Comparison of ENCODE assay signal across 19 mouse cellular contexts in genomic region chr10:59056294-59056693, GRCm38 (mm10).
DNase-seq lines count a peak whose midpoint lies in the region; ATAC-seq and TF ChIP-seq lines count a peak whose summit lies in the region.
"Had no signal": no experiment of that assay in that cellular context is flagged by ENCODE, and none has a peak within 500 bp of the region (broad histone marks: within the 10 kb centered on the region; RNA-seq: fewer than 3 reads in every experiment).

No protein-coding gene starts in this region.

- no peak overlapping the region for H3K9ac ChIP-seq in forebrain, postnatal 0 days
- no peak overlapping the region for H3K9ac ChIP-seq in forebrain, embryonic 16.5 days (replicated peaks; ENCODE audit: low read depth, low read length)
- H3K9ac ChIP-seq in hindbrain, embryonic 14.5 days: no peak overlapping the region
- H3K9ac ChIP-seq in hindbrain, embryonic 16.5 days (ENCODE audit: low read depth, low read length): no peak overlapping the region
- H3K9ac ChIP-seq in midbrain, embryonic 16.5 days (ENCODE audit: low read depth, low read length): no peak overlapping the region
- no peak overlapping the region for H3K9ac ChIP-seq in midbrain, postnatal 0 days (replicated peaks; ENCODE audit: low read length, poor library complexity, severe bottlenecking)
- H3K9ac ChIP-seq: embryonic facial prominence, embryonic 15.5 days; heart, embryonic 15.5 days; hindbrain, embryonic 15.5 days had no signal

- H3K27me3 ChIP-seq in forebrain, postnatal 0 days (ENCODE audit: insufficient read depth, low read length): no peaks in the 10 kb centered on the region
- no peaks in the 10 kb centered on the region for H3K27me3 ChIP-seq in forebrain, embryonic 16.5 days (replicated peaks; ENCODE audit: control insufficient read depth, insufficient read depth, low read length)
- H3K27me3 ChIP-seq in hindbrain, embryonic 14.5 days (ENCODE audit: control insufficient read depth, insufficient read depth, low read length): no peaks in the 10 kb centered on the region
- no peaks in the 10 kb centered on the region for H3K27me3 ChIP-seq in hindbrain, embryonic 16.5 days (replicated peaks; ENCODE audit: control insufficient read depth, insufficient read depth, low read length)
- H3K27me3 ChIP-seq in midbrain, embryonic 16.5 days (ENCODE audit: control insufficient read depth, insufficient read depth, low read depth, low read length): no peaks in the 10 kb centered on the region
- no peaks in the 10 kb centered on the region for H3K27me3 ChIP-seq in midbrain, postnatal 0 days (ENCODE audit: insufficient read depth, low read length)
- H3K27me3 ChIP-seq: embryonic facial prominence, embryonic 15.5 days; heart, embryonic 15.5 days; hindbrain, embryonic 15.5 days had no signal

- WGBS in forebrain, postnatal 0 days: 53% methylated on average over 6 of the region's 6 CpGs
- 54% methylated on average over 6 of the region's 6 CpGs for WGBS in forebrain, embryonic 16.5 days
- WGBS in hindbrain, embryonic 14.5 days: 32% methylated on average over 6 of the region's 6 CpGs
- WGBS in hindbrain, embryonic 16.5 days: 34% methylated on average over 6 of the region's 6 CpGs
- WGBS in midbrain, embryonic 16.5 days: 36% methylated on average over 6 of the region's 6 CpGs
- 38% methylated on average over 6 of the region's 6 CpGs for WGBS in midbrain, postnatal 0 days

- H3K27ac ChIP-seq in forebrain, postnatal 0 days (ENCODE audit: low read depth, low read length): no peak overlapping the region
- no peak overlapping the region for H3K27ac ChIP-seq in forebrain, embryonic 16.5 days (ENCODE audit: low read length)
- H3K27ac ChIP-seq in hindbrain, embryonic 14.5 days: peak overlapping the region; percentile 50; the same call in 1 of the 2 replicates
- H3K27ac ChIP-seq in hindbrain, embryonic 16.5 days (ENCODE audit: low read depth, low read length): no peak overlapping the region
- no peak overlapping the region for H3K27ac ChIP-seq in midbrain, embryonic 16.5 days (ENCODE audit: low read length)
- H3K27ac ChIP-seq in midbrain, postnatal 0 days (ENCODE audit: low read depth, low read length): no peak overlapping the region
- H3K27ac ChIP-seq: embryonic facial prominence, embryonic 15.5 days; gastrocnemius, adult 2 months; heart, embryonic 15.5 days; hindbrain, embryonic 15.5 days had no signal

- no peaks in the 10 kb centered on the region for H3K4me1 ChIP-seq in forebrain, postnatal 0 days (ENCODE audit: insufficient read depth)
- H3K4me1 ChIP-seq in forebrain, embryonic 16.5 days (replicated peaks; ENCODE audit: control insufficient read depth, insufficient read depth, low read length): peaks cover 4% of the 10 kb centered on the region; the same call in 1 of the 2 replicates
- no peaks in the 10 kb centered on the region for H3K4me1 ChIP-seq in hindbrain, embryonic 14.5 days (replicated peaks; ENCODE audit: control insufficient read depth, insufficient read depth, low read length)
- no peaks in the 10 kb centered on the region for H3K4me1 ChIP-seq in hindbrain, embryonic 16.5 days (ENCODE audit: control insufficient read depth, insufficient read depth, low read depth, low read length)
- H3K4me1 ChIP-seq in midbrain, embryonic 16.5 days (ENCODE audit: control insufficient read depth, insufficient read depth, low read length): peaks cover 5% of the 10 kb centered on the region; the same call in 1 of the 2 replicates
- H3K4me1 ChIP-seq in midbrain, postnatal 0 days (ENCODE audit: insufficient read depth, low read length): no peaks in the 10 kb centered on the region
- H3K4me1 ChIP-seq: embryonic facial prominence, embryonic 15.5 days; heart, embryonic 15.5 days; hindbrain, embryonic 15.5 days had no signal

- no peaks in the 10 kb centered on the region for H3K36me3 ChIP-seq in forebrain, postnatal 0 days (ENCODE audit: insufficient read depth)
- H3K36me3 ChIP-seq in forebrain, embryonic 16.5 days (ENCODE audit: control insufficient read depth, insufficient read depth): no peaks in the 10 kb centered on the region
- H3K36me3 ChIP-seq in hindbrain, embryonic 14.5 days (replicated peaks; ENCODE audit: control insufficient read depth, insufficient read depth): no peaks in the 10 kb centered on the region
- H3K36me3 ChIP-seq in hindbrain, embryonic 16.5 days (ENCODE audit: control insufficient read depth, insufficient read depth, low read length): no peaks in the 10 kb centered on the region
- no peaks in the 10 kb centered on the region for H3K36me3 ChIP-seq in midbrain, embryonic 16.5 days (ENCODE audit: control insufficient read depth, insufficient read depth, low read length)
- no peaks in the 10 kb centered on the region for H3K36me3 ChIP-seq in midbrain, postnatal 0 days (ENCODE audit: insufficient read depth, low read length)
- H3K36me3 ChIP-seq: embryonic facial prominence, embryonic 15.5 days; heart, embryonic 15.5 days; hindbrain, embryonic 15.5 days had no signal

- DNase-seq in forebrain, postnatal 0 days: no peak
- DNase-seq in hindbrain, embryonic 14.5 days (ENCODE audit: low spot score): no peak
- DNase-seq in midbrain, postnatal 0 days (ENCODE audit: low spot score): no peak
- no peak for DNase-seq in thymus, postnatal 25 days
- DNase-seq: adrenal gland, postnatal 10 days; cerebellum, adult 11 months; cerebellum, adult 8-10 months; cerebellum, postnatal 14 days; embryo, embryonic 11 days; gastrocnemius, adult 2 months; gastrocnemius, postnatal 25 days had no signal

- peak; percentile 36; the same call in 1 of the 2 replicates for ATAC-seq in forebrain, postnatal 0 days
- ATAC-seq in forebrain, embryonic 16.5 days: no peak
- no peak for ATAC-seq in hindbrain, embryonic 14.5 days (ENCODE audit: low FRiP score)
- ATAC-seq in hindbrain, embryonic 16.5 days: no peak
- ATAC-seq in midbrain, embryonic 16.5 days: peak; percentile 48; the same call in 1 of the 2 replicates
- ATAC-seq in midbrain, postnatal 0 days (ENCODE audit: low FRiP score): no peak

- TF ChIP-seq CTCF in forebrain, postnatal 0 days (IDR thresholded peaks at IDR 0.05; ENCODE audit: low read depth): no peak
- no peak for TF ChIP-seq CTCF in midbrain, postnatal 0 days (IDR thresholded peaks at IDR 0.05)

- no peaks in the 10 kb centered on the region for H3K9me3 ChIP-seq in forebrain, postnatal 0 days (ENCODE audit: low read length)
- H3K9me3 ChIP-seq in forebrain, embryonic 16.5 days (ENCODE audit: control insufficient read depth, low read length): no peaks in the 10 kb centered on the region
- H3K9me3 ChIP-seq in hindbrain, embryonic 14.5 days (ENCODE audit: control insufficient read depth, low read length): no peaks in the 10 kb centered on the region
- H3K9me3 ChIP-seq in hindbrain, embryonic 16.5 days (ENCODE audit: control insufficient read depth, low read length): no peaks in the 10 kb centered on the region
- H3K9me3 ChIP-seq in midbrain, embryonic 16.5 days (replicated peaks; ENCODE audit: control insufficient read depth, low read length, poor library complexity, severe bottlenecking): no peaks in the 10 kb centered on the region
- no peaks in the 10 kb centered on the region for H3K9me3 ChIP-seq in midbrain, postnatal 0 days (ENCODE audit: low read length)
- H3K9me3 ChIP-seq: embryonic facial prominence, embryonic 15.5 days; heart, embryonic 15.5 days; hindbrain, embryonic 15.5 days had no signal

- no peak overlapping the region for H3K4me3 ChIP-seq in forebrain, postnatal 0 days (ENCODE audit: low read depth, low read length)
- H3K4me3 ChIP-seq in forebrain, embryonic 16.5 days (replicated peaks; ENCODE audit: low read length): no peak overlapping the region
- H3K4me3 ChIP-seq in hindbrain, embryonic 14.5 days (replicated peaks; ENCODE audit: low read length): no peak overlapping the region
- no peak overlapping the region for H3K4me3 ChIP-seq in hindbrain, embryonic 16.5 days (ENCODE audit: low read length)
- no peak overlapping the region for H3K4me3 ChIP-seq in midbrain, embryonic 16.5 days (ENCODE audit: low read depth, low read length)
- no peak overlapping the region for H3K4me3 ChIP-seq in midbrain, postnatal 0 days (ENCODE audit: low read depth, low read length)
- H3K4me3 ChIP-seq: embryonic facial prominence, embryonic 15.5 days; erythroblast, embryonic 14.5 days; gastrocnemius, adult 2 months; heart, embryonic 15.5 days; hindbrain, embryonic 15.5 days had no signal

- no peak overlapping the region for H3K4me2 ChIP-seq in forebrain, postnatal 0 days (ENCODE audit: low read depth)
- no peak overlapping the region for H3K4me2 ChIP-seq in forebrain, embryonic 16.5 days (ENCODE audit: low read length)
- no peak overlapping the region for H3K4me2 ChIP-seq in hindbrain, embryonic 14.5 days (replicated peaks)
- H3K4me2 ChIP-seq in hindbrain, embryonic 16.5 days (ENCODE audit: low read length): no peak overlapping the region
- no peak overlapping the region for H3K4me2 ChIP-seq in midbrain, embryonic 16.5 days (ENCODE audit: low read length)
- no peak overlapping the region for H3K4me2 ChIP-seq in midbrain, postnatal 0 days (ENCODE audit: low read depth, low read length, poor library complexity, severe bottlenecking)
- H3K4me2 ChIP-seq: embryonic facial prominence, embryonic 15.5 days; heart, embryonic 11.5 days; heart, embryonic 15.5 days; hindbrain, embryonic 15.5 days had no signal

Comparison
In these comparisons a context has a peak if more than half of its experiments do, and no peak if none do; other contexts are left out.
1. ATAC-seq: peak in forebrain, postnatal 0 days (single experiment) and midbrain, embryonic 16.5 days (single experiment); none in forebrain, embryonic 16.5 days (single experiment), hindbrain, embryonic 14.5 days (single experiment), hindbrain, embryonic 16.5 days (single experiment) and midbrain, postnatal 0 days (single experiment).